Mouse (Mus musculus): Measurements from ENCODE around the gene 2200002J24Rik.

The 2200002J24Rik gene

DNA sequence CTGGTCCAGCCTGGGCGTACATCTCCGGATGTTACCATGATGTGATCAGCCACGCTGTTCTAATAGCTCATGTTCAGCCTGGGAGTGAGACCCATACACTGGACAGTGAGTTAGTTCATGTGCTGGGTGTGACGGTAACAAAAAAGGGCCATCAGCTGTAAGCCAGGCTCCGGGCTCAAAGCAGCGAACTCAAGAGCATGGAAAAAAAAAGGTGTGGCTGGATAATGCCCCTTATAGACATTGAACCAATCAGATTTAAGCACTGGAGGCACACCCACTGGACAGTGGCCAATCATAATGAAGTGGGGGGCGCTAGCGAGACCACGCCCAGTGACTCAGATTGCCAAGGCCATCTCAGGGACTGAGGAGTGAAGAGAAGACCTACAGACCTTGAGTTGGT is at the start of gene 2200002J24Rik:
TSS of gene 2200002J24Rik (plus strand) at position 338 of the 400 bp plus-strand sequence.
- DNase-seq, result no peak

DNA sequence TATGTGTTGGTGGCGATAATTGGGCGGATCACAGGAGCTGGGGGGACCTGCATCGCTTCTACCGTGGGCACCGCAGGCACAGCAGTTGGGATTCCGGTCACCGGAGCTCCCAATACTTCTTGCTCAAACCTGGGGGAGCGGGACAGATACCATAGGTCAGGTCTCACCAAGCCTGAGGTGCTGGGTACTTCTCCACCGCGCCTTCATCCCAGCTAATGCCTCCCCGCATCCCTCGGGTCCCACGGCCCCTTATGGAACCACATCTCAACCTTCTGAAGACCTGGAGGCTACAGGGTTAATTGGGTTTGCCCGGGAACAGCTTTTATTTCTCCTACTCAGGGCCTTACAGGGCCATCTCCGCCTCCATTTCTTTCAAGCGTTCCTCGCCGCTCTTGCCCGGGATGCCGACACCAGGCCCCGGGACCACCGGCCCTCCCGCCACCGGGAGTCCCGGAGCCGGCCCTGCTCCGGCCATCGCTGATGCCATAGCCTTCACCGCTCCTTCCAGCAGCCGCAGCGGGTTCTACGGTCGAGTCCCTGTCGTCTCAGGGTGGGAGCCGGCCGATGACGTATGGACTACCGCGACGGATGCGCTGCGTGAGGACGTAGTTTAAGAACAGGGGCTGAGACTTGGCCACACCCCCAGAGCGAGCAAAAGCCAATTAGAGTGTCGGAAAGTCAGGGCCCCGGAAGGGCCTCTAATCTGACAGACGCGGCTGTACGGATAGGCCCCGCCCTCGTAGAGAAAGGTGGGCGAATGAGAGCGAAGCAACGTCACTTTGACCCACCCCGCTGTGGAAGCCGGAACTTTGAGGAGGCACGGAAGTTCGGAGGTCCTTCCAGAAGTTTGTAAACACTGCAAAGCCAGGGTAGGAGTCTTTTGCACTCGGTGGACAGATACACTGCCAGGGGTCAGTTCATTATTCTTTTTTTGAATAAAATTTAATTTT is 48.9 kb upstream of the 2200002J24Rik start, which contains the start of gene Rbm42:
TSS of gene Rbm42 (minus strand) at position 727 of the 950 bp plus-strand sequence.
- peak; percentile 98 for DNase-seq

DNA sequence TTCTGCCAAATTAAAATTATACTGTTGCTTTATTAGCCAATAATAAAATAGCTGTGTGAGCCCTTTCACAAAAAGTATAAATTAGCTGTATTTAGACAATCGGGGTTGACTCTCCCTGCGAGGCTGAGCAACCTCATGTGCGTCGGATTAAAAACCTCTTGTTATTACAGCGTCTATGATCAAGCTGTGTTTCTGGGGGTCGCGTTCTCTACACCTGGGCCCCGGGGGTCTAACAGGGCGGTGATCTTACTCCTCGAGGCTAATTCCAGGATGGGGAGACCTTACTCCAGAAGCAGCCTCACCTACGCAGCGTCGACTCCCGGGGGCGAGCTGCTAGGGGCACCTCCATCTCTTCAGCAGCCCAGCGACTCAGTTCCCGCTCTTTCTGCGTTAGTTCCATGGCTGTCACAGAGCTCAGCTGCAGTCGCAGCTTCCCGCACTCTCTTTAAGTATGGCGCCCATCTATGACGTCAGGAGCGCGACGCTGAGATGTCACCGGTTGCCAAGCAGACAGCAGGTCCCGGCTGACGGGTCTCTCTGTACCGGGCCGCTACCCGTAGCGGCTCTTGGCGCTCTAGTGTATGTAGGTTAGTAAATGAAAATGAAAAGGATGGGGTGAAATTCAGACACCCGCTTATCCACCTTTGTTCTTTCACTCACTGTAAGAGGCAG is 34.1 kb upstream of the 2200002J24Rik start, which contains the start of gene Haus5:
TSS of gene Haus5 (minus strand) at position 466 of the 672 bp plus-strand sequence.
- DNase-seq, result peak; percentile 88

DNA sequence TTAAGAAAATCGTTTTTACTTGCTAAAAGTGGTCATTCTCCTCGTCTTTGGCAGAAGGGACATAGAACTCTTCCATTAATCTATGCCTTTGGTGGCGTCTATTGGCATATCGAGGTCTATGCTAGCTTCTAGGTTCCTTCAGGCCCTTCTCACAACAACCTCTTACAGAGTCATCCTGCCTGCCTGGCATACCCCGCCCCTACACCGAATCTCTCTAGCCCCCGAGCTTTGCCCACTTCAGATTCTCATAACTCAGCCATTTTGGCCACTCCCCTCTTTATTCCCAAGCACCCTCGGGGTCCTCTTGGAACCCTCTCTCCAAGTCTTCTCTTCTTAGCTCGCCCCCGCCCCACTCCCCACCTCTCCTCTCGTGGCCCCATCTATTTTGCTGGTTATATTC is 33.4 kb upstream of the 2200002J24Rik start:
- DNase-seq, result no peak

DNA sequence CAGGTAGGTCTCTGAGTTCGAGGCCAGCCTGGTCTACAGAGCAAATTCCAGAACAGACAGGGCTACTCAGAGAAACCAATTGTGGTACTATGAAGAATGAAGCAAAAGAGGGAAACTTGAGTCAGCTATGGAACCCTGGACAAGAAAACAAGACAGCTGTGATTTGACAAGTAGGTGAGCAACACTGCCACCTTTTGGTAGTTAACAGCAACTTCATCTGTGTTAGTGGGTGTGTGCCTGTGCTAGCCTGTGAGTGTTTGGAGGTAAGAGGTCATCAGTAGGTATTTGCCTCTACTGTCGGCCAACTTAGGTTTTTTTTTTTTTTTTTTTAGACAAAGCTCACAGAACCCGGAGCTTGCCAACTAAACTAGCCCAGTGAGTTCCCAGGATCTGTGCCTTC is 29.5 kb upstream of the 2200002J24Rik start:
- no peak for DNase-seq

DNA sequence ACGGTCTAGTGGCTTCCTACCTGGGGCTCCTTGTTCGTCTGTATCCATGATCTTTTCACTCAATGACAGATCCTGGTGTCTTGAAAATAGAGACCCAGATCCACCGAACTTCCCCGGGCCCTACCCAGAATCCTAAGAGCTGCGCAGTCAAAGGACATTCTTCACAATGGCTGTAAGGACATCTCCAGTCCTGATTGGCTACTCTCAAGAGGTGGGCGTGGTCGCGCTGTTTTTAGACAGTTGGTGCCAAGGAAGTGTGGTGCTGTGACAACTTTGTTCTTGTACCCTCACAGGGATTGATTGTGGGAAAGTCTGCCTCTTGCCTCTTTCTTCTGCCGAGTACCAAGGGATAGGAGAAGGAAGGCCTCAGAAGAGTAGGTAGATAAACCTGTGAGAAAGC is 27.2 kb upstream of the 2200002J24Rik start, which contains the start of gene Pmis2:
TSS of gene Pmis2 (minus strand) at position 126 of the 400 bp plus-strand sequence.
- no peak for DNase-seq

DNA sequence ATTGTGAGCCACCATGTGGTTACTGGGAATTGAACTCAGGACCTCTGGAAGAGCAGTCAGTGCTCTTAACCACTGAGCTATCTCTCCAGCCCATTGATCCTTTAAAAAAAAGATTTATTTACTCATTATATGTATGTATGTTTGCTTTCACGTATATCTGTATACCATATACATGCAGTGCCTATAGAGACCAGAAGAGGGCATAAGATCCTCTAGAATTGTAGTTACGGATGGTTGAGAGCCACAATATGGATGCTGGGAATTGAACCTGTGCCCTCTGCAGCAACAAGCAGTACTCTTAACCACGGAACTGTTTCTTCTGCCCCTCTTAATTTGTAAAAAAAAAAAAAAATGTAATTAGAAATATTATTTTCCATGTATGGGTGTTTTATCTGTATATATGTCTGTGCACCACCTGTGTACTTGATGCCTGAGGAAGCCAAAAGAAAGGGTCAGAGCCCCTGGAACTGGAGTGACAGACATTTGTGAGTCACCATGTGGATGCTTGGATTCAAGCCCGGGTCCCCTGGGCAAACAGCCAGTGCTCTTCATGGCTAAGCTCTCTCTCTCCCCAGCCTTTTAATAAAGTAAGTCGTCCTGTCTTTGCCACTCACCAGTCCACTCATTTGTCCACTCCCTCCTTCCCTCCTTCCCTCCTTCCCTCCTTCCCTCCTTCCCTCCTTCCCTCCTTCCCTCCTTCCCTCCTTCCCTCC is 20.3 kb upstream of the 2200002J24Rik start:
- no peak for DNase-seq

DNA sequence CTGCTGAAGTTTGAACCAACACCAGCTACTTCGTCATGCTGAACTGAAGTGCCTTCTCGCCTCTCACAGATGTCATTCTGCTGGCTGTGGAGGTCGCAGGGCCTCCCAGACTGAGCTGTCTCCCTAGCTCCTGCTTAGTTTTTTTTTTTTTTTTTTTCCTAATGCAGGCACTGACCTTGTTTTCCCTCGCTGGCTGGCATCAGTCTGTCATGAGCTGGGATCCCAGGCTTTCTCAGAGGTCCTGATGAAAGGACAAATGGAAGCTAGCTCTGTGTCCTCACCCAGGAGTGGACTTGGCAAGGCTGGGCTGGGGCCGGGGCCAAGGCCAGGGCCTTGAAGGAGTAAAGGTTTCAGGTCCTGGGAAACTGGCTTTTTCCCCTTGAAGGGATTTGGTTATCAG is 16.8 kb upstream of the 2200002J24Rik start:
- DNase-seq, result no peak

DNA sequence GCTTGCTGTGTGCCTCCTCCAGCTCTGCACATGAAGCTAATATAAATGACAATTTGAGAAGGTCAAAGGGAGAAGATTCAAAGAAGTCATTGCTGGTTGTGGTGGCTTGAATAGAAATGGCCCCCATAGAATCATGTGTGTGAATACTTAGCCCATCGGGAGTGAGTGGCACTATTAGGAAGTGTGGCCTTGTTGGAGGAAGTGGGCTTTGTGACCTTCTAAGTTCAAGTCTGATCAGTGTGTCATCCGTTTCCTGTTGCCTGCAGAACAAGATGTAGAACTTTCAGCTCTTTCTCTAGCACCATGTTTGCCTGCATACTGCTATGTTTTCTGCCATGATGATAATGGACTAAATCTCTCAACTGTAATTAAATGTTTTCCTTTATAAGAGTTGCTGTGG is 15.3 kb upstream of the 2200002J24Rik start:
- DNase-seq, result no peak

DNA sequence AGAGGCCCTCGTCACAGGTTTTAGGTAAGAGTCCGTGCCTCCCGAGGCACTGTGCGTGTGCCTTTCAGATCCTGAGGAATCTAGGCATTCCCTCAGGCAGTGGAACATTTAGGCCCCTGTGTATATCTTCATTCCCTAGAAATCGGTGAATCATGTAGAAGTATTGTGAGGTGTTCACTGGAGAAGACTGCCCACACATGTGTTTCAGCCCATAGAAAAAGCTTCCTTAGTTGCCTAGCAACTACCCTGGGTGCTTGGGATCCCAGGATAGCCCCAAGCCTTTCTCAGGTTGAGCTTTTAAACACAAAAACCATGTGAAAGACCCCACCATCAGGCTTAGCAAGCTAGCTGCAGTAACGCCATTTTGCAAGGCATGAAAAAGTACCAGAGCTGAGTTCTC is 10.4 kb upstream of the 2200002J24Rik start:
- DNase-seq, result peak; percentile 6

DNA sequence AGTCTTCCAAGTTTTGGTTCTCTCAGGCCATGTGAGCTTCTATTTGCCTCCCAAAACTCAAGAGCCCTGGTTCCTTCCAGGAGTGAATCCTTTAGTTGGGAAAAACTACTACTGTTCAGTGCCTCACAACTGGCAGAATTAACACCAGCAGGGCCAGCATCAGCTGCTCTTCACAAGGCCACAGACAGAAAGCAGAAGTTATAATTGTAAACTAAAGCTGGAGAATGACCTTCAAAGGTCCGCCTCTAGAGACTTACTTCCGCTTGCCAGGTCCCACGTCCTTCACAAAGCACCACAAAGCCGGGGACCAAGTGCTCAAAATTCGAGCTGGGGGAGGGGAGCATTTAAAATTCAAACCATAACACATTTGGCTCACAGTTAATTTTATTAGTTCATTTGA is 625 bp upstream of the 2200002J24Rik start:
- no peak for DNase-seq

DNA sequence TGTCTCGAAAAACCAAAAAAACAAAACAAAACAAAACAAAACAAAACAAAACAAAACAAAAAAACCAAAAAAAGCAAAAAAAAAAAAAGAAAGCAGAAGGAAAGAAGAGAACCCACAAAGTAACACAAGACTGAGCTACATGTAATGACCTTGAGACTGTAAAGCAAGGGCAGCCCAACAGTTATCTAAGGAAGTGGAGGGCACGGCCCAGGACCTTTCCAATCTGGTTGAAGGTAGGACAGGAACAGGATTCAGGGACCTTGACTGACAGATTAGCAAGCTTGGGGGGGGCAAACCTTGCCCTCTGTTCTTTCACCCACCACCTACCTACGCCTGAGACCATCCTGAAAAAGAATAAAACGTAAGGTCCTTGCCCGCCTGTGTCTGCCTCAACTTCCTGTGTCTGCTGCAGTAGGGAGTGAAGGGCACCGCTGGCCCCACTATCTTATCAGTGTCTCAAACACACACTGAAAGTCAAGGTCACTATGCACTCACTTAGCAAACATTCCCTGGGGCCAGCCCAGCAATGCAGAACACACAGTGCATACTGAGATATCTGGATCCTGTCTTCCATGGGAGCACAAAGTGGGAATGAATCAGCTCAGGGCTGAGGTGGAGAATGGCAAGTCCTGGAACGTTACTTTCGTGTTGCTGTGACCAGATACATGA is 7.6 kb downstream of the 2200002J24Rik start:
- no peak for DNase-seq

DNA sequence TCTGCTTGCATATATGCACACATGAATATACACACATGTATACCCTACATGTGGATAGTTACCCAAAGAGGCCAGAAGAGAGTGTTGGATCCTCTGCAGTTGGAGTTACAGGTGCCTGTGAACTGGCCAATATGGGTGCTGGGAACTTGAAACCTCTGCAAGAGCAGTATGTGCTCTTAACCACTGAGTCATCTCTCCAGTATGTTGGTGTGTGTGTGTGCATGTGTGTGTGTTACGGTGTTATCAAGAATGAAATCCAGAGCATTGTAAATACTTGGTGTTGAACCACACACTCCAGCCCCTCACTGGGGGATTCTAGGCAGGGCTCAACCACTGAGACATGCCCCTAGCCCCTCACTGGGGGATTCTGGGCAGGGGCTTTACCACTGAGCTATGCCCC is 8.7 kb downstream of the 2200002J24Rik start:
- DNase-seq, result no peak

DNA sequence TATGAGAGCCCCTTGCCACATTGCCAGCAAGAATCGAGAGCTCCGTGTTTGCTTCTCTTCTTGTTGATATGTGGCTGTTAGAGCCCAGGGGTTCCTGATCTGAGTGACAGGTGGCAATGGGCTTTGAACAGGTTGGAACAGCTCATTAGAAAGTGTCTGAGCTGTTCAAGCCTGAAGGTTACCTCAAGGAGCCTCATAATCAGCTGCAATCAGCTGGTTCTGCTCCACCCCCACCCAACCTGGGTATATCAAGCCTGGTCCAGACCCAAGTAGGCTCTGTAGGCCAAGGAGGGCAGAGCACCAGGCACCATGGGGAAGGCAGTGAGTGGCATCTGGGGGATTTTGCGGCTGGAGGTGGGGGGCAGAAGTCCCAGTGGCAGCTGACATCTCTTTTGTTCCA is 13.2 kb downstream of the 2200002J24Rik start, which contains the start of gene Atp4a:
TSS of gene Atp4a (plus strand) at position 268 of the 400 bp plus-strand sequence.
- no peak for DNase-seq

DNA sequence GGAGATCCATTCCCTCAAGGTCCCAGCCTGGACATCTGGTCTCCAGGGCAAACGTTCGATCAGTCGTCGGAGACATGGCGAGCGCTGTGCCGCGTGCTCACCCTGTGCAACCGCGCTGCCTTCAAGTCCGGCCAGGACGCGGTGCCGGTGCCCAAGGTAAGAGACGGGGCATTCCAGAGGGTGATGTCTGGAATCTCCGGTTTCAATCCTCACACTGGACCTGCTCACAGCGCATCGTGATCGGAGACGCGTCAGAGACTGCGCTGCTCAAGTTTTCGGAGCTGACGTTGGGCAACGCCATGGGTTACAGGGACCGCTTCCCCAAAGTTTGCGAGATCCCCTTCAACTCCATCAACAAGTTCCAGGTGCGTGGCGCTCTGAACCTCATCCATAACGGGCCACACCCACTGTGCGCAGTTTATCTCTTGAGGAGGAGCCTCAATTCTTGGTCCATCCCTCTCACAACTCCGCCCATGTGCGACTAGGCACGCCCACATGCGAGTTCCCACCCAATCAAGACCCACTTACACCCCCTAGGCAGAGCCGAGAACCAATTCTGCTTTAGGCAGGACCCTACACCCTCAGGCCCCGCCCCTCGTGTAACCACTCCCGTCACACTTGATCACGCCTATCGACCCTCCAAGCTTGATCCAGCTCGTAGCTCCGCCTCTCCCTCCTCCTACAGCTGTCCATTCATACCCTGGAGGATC is 18.4 kb downstream of the 2200002J24Rik start:
- DNase-seq, result peak; percentile 48

DNA sequence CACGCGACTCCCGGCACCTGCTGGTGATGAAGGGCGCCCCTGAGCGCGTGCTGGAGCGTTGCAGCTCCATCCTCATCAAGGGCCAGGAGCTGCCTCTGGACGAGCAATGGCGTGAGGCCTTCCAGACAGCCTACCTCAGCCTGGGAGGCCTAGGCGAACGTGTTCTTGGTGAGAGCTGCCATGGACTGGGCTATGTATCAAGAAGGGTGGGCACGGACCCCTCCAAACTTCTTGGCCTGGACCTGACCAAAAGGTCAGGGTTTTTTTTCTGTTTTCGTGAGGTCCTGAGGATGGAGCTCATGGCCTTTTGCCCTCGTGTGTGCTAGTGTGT is 19.0 kb downstream of the 2200002J24Rik start:
- DNase-seq, result no peak

DNA sequence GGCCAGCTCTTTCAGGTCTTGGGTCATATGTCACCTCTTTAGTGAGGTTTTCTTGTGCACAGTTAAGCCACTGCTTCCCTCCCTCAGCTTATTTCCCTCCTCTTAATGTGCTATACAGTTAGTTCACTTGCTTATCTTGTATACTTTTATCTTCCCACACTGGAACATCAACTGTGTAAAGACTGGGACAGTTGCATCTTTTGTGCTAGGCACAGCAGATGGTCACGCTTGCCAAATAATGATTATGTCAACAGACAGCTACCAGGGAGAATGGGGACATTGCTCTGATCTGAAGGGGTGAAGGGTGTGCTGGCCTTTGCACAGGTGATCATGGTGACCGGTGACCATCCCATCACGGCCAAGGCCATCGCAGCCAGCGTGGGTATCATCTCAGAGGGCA is 20.9 kb downstream of the 2200002J24Rik start:
- DNase-seq, result no peak

DNA sequence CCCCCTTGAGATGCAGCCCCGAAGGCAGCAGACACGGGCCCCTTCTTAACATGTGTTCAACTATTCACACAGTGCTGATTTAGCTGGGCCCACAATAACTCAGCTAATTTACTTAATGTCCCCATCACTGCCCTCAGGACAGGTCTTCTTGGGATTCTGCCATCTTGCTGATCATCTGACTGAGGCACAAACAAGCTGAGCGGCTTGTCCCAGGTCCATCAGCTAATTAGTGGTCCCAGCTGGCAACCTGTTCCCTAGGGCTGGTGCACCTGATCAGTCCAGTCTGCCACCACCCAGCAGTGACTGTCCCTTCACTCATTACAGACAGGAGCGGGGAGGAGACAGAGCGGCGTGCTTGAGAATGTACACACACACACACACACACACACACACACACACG is 22.6 kb downstream of the 2200002J24Rik start:
- DNase-seq, result no peak

DNA sequence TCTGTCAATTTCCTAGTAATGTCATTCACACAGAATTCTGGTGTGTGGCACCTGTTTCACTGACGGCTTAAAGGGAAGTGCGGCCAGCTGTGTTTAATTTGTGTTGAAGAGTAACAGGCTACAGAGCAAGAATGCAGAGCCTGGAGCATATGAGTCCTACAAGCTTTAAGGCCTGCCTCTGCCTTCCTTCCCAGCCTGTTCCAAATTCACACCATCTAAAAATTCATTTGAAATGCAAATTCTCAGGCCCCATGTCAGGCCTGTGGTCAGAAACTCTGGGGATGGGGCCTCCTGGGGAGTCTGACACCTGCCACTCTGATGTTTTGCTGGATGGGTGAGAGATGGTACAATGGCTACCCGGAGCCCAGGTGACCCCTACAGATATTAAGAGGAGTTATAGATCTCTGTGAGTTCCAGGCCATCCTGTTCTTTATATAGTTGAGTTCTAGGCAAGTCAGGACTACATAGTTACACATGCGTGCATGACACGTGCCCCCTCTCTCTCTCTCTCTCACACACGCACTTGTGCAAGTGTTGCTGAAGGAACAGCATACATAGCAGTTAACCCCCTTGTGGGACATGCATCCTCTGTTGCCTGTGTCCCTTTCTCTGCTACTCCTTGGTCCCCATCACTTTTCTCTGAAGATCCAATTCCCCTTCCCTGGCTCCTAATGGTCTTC is 24.7 kb downstream of the 2200002J24Rik start:
- no peak for DNase-seq

DNA sequence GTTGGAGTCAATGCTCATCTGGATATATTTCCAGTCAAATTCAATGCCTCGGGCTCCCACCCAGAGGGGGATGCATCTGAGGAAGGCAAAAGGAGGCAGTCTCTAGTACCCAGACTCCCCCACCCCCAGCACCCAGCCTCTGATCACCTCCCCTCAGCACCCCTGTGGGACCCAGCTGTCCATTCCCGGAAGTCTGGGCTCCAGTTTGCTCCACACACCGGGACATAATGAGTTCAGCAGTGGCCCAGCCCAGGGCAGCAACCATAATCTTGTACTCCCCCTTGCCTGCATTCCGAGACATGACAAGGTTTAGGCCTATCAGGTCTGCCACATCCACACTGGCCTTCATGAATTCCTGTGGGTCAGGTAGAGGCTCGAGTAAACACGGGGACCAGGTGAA is 29.5 kb downstream of the 2200002J24Rik start:
- no peak for DNase-seq

DNA sequence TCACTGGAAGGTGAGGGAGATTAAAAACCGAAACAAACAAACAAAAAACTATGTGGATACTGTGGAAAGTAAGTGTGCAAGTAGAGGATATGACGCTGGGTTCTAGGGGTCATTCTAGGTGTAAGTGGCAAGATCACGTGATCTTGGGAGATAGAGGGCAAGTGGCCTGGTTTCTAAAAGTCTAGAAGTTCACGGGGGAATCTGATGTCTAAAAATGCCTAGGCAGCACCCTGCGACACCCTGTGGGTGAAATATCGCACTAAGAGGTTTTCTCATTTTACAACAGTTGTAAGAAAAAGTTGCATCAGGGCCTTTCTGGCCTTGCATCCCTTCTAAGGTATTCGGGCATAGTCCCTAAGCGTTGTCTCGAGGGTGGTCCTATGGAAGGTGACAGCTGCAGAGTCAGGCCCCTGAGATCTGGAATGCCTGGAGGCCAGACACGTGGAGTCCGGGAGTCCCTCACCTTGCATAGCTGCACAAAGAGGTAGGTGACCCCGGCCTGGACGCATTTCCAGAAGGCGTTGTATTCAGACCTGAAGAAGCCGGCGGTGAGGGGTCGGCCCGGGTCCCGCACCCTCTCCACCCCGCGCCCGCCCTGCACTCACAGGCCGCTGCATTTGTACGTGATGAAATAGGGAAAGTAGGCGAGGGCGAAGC is 30.1 kb downstream of the 2200002J24Rik start:
- DNase-seq, result no peak
